Mouse (Mus musculus) urinary bladder, postnatal 36 days (tissue): ENCODE data around the gene Cdk4.

ENCODE experiments used
- DNase-seq, 2 experiments: peaks; one replicate each; pipeline ENCODE4 v3.0.0; 2022; ENCODE audit warnings: low spot score in 2 of 2, mixed read lengths in 1 of 2

Gene Cdk4

GRCm38 (mm10) chr10:127075080-127075479 is 11.7 kb downstream of the Cdk4 start, which contains the start of gene Agap2:
Gene Agap2 (plus strand): TSS chr10:127075284.
- no peak for DNase-seq

GRCm38 (mm10) chr10:127075651-127076050 is 12.3 kb downstream of the Cdk4 start:
- no peak for DNase-seq

- no peak for DNase-seq
These were observed 12.7 kb downstream of the Cdk4 start for GRCm38 (mm10) chr10:127076082-127076481.

- DNase-seq, result no peak
These were observed 14.2 kb downstream of the Cdk4 start for GRCm38 (mm10) chr10:127077515-127077914.

GRCm38 (mm10) chr10:127078001-127078676 is 14.8 kb downstream of the Cdk4 start:
- no peak for DNase-seq

GRCm38 (mm10) chr10:127078677-127079575 is 15.6 kb downstream of the Cdk4 start:
- no peak for DNase-seq

- no peak for DNase-seq
These were observed 16.5 kb downstream of the Cdk4 start for GRCm38 (mm10) chr10:127079665-127080391.

- no peak for DNase-seq
These were observed 17.8 kb downstream of the Cdk4 start for GRCm38 (mm10) chr10:127080901-127081780.

GRCm38 (mm10) chr10:127081996-127082620 is 18.8 kb downstream of the Cdk4 start:
- no peak for DNase-seq

- no peak for DNase-seq
These were observed 20.1 kb downstream of the Cdk4 start for GRCm38 (mm10) chr10:127083292-127083914.

GRCm38 (mm10) chr10:127083915-127084306 is 20.6 kb downstream of the Cdk4 start:
- no peak for DNase-seq

GRCm38 (mm10) chr10:127085052-127085451 is 21.7 kb downstream of the Cdk4 start:
- DNase-seq, result no peak

- DNase-seq, result no peak
These were observed 22.3 kb downstream of the Cdk4 start for GRCm38 (mm10) chr10:127085633-127086032.

- peak; percentile 26 to 49 for DNase-seq
These were observed 27.5 kb downstream of the Cdk4 start for GRCm38 (mm10) chr10:127090560-127091411.

GRCm38 (mm10) chr10:127091507-127092396 is 28.4 kb downstream of the Cdk4 start:
- DNase-seq, result no peak

GRCm38 (mm10) chr10:127092742-127093141 is 29.4 kb downstream of the Cdk4 start:
- no peak for DNase-seq

- no peak for DNase-seq
These were observed 31.1 kb downstream of the Cdk4 start for GRCm38 (mm10) chr10:127094382-127094802.

GRCm38 (mm10) chr10:127098514-127098913 is 35.2 kb downstream of the Cdk4 start:
- no peak for DNase-seq
